Mouse (Mus musculus) erythroblast, embryonic 14.5 days (primary cell): ENCODE results near the gene C2cd2l.

Experiments
- GATA1 ChIP-seq: IDR thresholded peaks from 2 replicates; pipeline ENCODE4 v1.6.1; 2012; ENCODE audit warnings: low read length, inconsistent platforms, mixed read lengths
- TAL1 ChIP-seq: IDR thresholded peaks from 3 replicates; pipeline ENCODE4 v1.6.1; 2012; ENCODE audit warnings: low read length, inconsistent platforms, mixed read lengths

DNA sequence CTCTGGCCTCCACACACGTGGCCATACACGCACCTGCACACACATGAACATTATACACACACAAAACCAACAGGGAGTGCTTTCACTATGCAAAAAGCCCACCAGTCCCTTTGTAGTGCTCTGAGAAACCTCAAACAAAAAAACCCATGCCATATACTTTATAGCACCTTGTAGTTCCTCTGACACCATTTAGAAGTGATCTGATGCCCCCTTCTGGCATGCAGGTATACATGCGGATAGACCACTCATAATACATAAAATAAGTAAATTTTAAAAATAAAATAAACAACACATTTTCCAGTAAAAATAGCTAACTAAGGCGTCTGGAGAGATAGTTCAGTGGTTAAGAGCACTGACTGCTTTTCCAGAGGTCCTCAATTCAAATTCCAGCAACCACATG, 37.1 kb upstream of the C2cd2l start:
- no peak for TF ChIP-seq GATA1
- no peak for TF ChIP-seq TAL1
